Mouse (Mus musculus): ENCODE measurements around the gene Rbms1. TPM values are rescaled to one million over a fixed set of nuclear protein-coding genes. Genes with fewer than 3 reads are reported as not detected.

Gene Rbms1
- polyA plus RNA-seq, 1 experiment from 2014 or later: 146 TPM

DNA sequence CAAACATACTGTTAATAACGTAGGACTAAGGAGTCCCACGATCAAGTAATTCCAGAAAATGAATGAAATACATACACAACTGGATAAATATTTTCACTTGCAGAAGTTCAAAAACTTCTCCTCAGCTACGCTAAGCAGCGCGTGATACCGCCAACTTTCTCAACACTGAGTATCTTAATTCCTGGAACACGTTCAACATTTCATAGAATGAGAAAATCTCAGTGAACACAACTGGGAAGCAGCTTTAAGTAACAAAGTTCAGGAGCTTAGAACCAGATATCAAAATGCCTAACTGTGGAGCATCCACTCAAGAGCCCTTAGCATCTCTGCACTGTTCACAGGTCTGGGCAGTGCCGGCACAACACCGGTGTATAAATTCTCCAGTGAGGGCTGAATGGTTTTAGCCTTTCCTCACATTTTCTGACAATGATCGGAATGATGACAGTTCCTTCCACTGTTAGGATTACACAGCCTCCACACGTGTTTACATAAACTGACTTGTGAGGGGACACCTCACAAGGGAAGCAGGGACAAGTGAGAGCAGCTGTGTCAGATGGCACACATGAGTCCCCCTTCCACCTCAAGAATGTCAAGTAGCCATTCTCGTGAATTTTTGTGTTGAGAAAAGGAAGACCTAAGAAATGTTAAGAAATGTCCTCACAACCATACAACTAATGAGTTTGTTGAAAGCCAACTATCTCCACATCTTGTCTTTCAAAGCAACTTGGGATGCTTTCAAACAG, 93.8 kb downstream of the Rbms1 start:
- Histone ChIP-seq H3K36me3 (ENCODE audit: control insufficient read depth, insufficient read depth, low read length) (no peaks in the 10 kb centered on the region), H3K4me3 (ENCODE audit: low read depth, low read length) (no peak overlapping the region), H3K4me2 (replicated peaks; ENCODE audit: low read depth, low read length) (no peak overlapping the region), H3K27ac (ENCODE audit: low read length) (no peak overlapping the region), H3K9me3 (ENCODE audit: control insufficient read depth, low read depth, low read length) (no peaks in the 10 kb centered on the region), H3K9ac (replicated peaks; ENCODE audit: low read depth, low read length) (no peak overlapping the region), H3K4me1 (ENCODE audit: control insufficient read depth, insufficient read depth, low read length) (peaks cover 26% of the 10 kb centered on the region), H3K27me3 (ENCODE audit: control insufficient read depth, insufficient read depth, low read length) (no peaks in the 10 kb centered on the region)
- WGBS: 52% methylated on average over 12 of the region's 12 CpGs
- no peak for ATAC-seq (ENCODE audit: insufficient number of reproducible peaks, insufficient read depth, low FRiP score, low read depth)

DNA sequence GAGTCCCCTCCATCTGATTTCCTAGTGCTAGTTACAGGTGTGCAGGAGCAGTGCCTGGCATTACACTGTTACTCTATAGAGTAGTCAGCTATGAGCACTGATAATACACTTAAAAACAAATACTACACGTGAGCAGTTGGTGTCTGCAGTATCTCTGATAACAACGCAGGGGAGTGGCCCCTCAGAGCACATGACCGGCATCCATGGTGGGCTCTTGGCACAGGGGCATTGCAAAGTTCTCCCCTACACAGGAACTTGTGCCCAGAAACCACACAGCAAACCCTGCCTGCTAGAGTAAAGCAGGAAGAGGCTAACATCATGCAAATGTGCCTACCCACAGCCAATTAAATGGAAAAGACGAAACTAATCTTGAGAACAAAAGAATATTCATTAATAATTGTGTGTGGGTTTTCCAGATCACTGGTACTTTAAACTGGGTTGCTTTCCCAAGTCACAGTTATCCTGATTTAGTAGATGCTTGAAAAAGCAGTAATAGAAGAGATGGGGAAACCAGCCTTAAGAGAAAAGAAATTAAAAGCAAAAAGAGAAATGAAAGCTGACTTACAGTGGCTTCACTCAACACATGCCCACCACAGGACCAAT, 94.8 kb downstream of the Rbms1 start:
- no peak overlapping the region for H3K4me2 ChIP-seq (replicated peaks; ENCODE audit: low read depth, low read length)

DNA sequence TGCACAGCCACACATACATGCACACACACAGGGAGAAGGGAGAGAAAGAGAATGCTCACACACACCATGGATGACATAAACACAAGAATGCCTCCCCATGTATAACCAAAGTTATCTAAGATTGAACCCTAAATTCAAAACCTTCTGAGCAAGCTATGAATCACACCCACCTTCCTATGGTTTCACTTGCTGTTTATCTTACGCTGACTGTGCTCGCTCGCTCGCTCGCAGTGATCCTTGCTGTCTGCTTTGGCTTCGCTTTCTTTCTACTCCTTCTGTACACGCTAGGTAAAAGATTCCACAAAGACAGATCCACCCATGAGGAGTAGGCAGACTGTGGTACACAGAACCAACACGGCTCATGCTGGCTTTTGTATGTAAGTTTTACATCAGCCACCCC, 95.7 kb downstream of the Rbms1 start:
- ATAC-seq (ENCODE audit: insufficient number of reproducible peaks, insufficient read depth, low FRiP score, low read depth): no peak
- H3K4me2 ChIP-seq (replicated peaks; ENCODE audit: low read depth, low read length): no peak overlapping the region

More for the DNA sequence above, 94.8 kb downstream of the Rbms1 start:
- Histone ChIP-seq H3K36me3 (ENCODE audit: control insufficient read depth, insufficient read depth, low read length) (no peaks in the 10 kb centered on the region), H3K4me1 (ENCODE audit: control insufficient read depth, insufficient read depth, low read length) (peaks cover 26% of the 10 kb centered on the region), H3K4me3 (ENCODE audit: low read depth, low read length) (no peak overlapping the region), H3K27ac (ENCODE audit: low read length) (no peak overlapping the region), H3K27me3 (ENCODE audit: control insufficient read depth, insufficient read depth, low read length) (no peaks in the 10 kb centered on the region), H3K9ac (replicated peaks; ENCODE audit: low read depth, low read length) (no peak overlapping the region), H3K9me3 (ENCODE audit: control insufficient read depth, low read depth, low read length) (no peaks in the 10 kb centered on the region)
- no peak for ATAC-seq (ENCODE audit: insufficient number of reproducible peaks, insufficient read depth, low FRiP score, low read depth)
- WGBS: 72% methylated on average over 4 of the region's 4 CpGs

GRCm38 (mm10) chr2:60865869-60866268, 97.1 kb downstream of the Rbms1 start:
- Histone ChIP-seq H3K9ac (replicated peaks; ENCODE audit: low read depth, low read length) (no peak overlapping the region), H3K27ac (ENCODE audit: low read length) (no peak overlapping the region), H3K27me3 (ENCODE audit: control insufficient read depth, insufficient read depth, low read length) (no peaks in the 10 kb centered on the region), H3K4me3 (ENCODE audit: low read depth, low read length) (no peak overlapping the region), H3K4me1 (ENCODE audit: control insufficient read depth, insufficient read depth, low read length) (peaks cover 22% of the 10 kb centered on the region), H3K9me3 (ENCODE audit: control insufficient read depth, low read depth, low read length) (no peaks in the 10 kb centered on the region), H3K4me2 (replicated peaks; ENCODE audit: low read depth, low read length) (no peak overlapping the region), H3K36me3 (ENCODE audit: control insufficient read depth, insufficient read depth, low read length) (no peaks in the 10 kb centered on the region)
- 54% methylated on average over 1 of the region's 1 CpGs for WGBS
- no peak for ATAC-seq (ENCODE audit: insufficient number of reproducible peaks, insufficient read depth, low FRiP score, low read depth)

More for the DNA sequence above, 95.7 kb downstream of the Rbms1 start:
- Histone ChIP-seq H3K27ac (ENCODE audit: low read length) (no peak overlapping the region), H3K4me1 (ENCODE audit: control insufficient read depth, insufficient read depth, low read length) (peaks cover 26% of the 10 kb centered on the region), H3K36me3 (ENCODE audit: control insufficient read depth, insufficient read depth, low read length) (no peaks in the 10 kb centered on the region), H3K27me3 (ENCODE audit: control insufficient read depth, insufficient read depth, low read length) (no peaks in the 10 kb centered on the region), H3K9ac (replicated peaks; ENCODE audit: low read depth, low read length) (no peak overlapping the region), H3K4me3 (ENCODE audit: low read depth, low read length) (no peak overlapping the region), H3K9me3 (ENCODE audit: control insufficient read depth, low read depth, low read length) (no peaks in the 10 kb centered on the region)
- WGBS: 82% methylated on average over 8 of the region's 8 CpGs

- Histone ChIP-seq H3K4me2 (replicated peaks; ENCODE audit: low read depth, low read length) (no peak overlapping the region), H3K27me3 (ENCODE audit: control insufficient read depth, insufficient read depth, low read length) (no peaks in the 10 kb centered on the region), H3K9ac (replicated peaks; ENCODE audit: low read depth, low read length) (no peak overlapping the region), H3K27ac (ENCODE audit: low read length) (no peak overlapping the region), H3K36me3 (ENCODE audit: control insufficient read depth, insufficient read depth, low read length) (no peaks in the 10 kb centered on the region), H3K4me3 (ENCODE audit: low read depth, low read length) (no peak overlapping the region), H3K9me3 (ENCODE audit: control insufficient read depth, low read depth, low read length) (no peaks in the 10 kb centered on the region), H3K4me1 (ENCODE audit: control insufficient read depth, insufficient read depth, low read length) (peaks cover 16% of the 10 kb centered on the region; the same call in 1 of the 2 replicates)
- 35% methylated on average over 5 of the region's 5 CpGs for WGBS
- no peak for ATAC-seq (ENCODE audit: insufficient number of reproducible peaks, insufficient read depth, low FRiP score, low read depth)
Measured at GRCm38 (mm10) chr2:60864977-60865376, 98.0 kb downstream of the Rbms1 start.

- Histone ChIP-seq H3K27ac (ENCODE audit: low read length) (no peak overlapping the region), H3K27me3 (ENCODE audit: control insufficient read depth, insufficient read depth, low read length) (no peaks in the 10 kb centered on the region), H3K9me3 (ENCODE audit: control insufficient read depth, low read depth, low read length) (no peaks in the 10 kb centered on the region), H3K4me1 (ENCODE audit: control insufficient read depth, insufficient read depth, low read length) (peaks cover 14% of the 10 kb centered on the region; the same call in 1 of the 2 replicates), H3K9ac (replicated peaks; ENCODE audit: low read depth, low read length) (no peak overlapping the region), H3K4me2 (replicated peaks; ENCODE audit: low read depth, low read length) (no peak overlapping the region), H3K4me3 (ENCODE audit: low read depth, low read length) (no peak overlapping the region), H3K36me3 (ENCODE audit: control insufficient read depth, insufficient read depth, low read length) (no peaks in the 10 kb centered on the region)
- WGBS: 74% methylated on average over 5 of the region's 5 CpGs
- no peak for ATAC-seq (ENCODE audit: insufficient number of reproducible peaks, insufficient read depth, low FRiP score, low read depth)
Measured at GRCm38 (mm10) chr2:60864256-60864795, 98.7 kb downstream of the Rbms1 start.

DNA sequence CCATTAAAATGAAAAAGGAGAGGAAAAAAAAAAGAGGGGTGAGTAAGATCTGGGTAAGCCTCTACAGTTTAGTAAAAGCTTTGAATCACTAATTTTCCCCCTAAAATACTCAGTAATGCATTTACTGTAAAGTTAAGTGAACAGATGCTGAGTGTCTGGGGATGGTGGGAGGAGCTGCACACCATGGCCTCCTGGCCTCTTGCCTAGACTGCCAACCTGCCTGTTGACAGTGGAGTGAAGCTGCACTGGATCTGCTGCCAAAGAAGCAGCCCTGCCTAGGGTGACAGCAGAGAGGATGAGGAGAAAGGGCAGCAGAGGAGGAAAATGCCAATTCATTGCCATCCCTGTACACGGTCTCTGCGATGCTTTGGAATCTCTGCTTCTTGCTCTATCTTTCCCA, 99.2 kb downstream of the Rbms1 start:
- no peak for ATAC-seq (ENCODE audit: insufficient number of reproducible peaks, insufficient read depth, low FRiP score, low read depth)
- Histone ChIP-seq H3K27me3 (ENCODE audit: control insufficient read depth, insufficient read depth, low read length) (no peaks in the 10 kb centered on the region), H3K4me3 (ENCODE audit: low read depth, low read length) (no peak overlapping the region), H3K9me3 (ENCODE audit: control insufficient read depth, low read depth, low read length) (no peaks in the 10 kb centered on the region), H3K36me3 (ENCODE audit: control insufficient read depth, insufficient read depth, low read length) (no peaks in the 10 kb centered on the region), H3K4me1 (ENCODE audit: control insufficient read depth, insufficient read depth, low read length) (peaks cover 10% of the 10 kb centered on the region; the same call in 1 of the 2 replicates), H3K27ac (ENCODE audit: low read length) (no peak overlapping the region), H3K4me2 (replicated peaks; ENCODE audit: low read depth, low read length) (no peak overlapping the region), H3K9ac (replicated peaks; ENCODE audit: low read depth, low read length) (no peak overlapping the region)
- WGBS: 85% methylated on average over 2 of the region's 2 CpGs

DNA sequence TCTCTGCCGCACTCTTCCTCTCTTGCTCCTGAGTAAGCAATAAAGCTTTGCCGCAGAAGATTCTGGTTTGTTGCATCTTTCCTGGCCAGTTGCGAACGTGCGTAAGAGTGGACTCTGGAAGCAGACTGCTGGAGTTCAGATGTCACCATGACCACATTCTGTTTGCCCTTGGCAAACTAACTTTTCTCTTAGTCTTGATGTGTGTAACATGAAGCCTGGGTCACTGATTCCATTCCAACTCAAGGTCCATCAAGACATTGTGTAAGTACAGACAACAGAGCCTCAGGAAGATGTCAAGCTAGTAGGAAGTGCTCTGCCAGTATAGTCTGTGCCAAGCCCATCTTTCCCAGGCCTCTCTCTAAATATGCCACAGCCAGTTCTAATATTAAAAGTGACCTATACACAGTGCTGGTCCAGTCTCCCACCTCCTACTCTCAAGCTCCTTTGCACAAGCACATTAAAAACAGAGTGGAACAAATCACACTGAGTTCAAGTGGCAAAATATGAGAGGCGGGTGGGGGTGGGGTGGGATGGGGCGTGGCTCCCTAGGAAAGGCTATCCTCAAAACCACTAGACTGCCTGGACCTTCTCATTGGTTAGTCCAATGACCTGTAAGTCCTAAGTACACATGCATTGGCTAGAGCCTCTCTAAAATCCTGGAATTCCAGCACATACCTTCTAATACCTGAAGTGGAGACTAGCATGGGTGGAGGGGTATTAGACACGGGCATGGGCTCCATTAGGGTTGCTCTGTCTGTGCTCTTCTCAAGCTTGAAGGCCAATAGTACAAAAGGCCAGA, 99.9 kb downstream of the Rbms1 start:
- H3K27me3 ChIP-seq (ENCODE audit: control insufficient read depth, insufficient read depth, low read length): no peaks in the 10 kb centered on the region
- H3K9ac ChIP-seq (replicated peaks; ENCODE audit: low read depth, low read length): no peak overlapping the region
- WGBS: 88% methylated on average over 8 of the region's 8 CpGs
- H3K9me3 ChIP-seq (ENCODE audit: control insufficient read depth, low read depth, low read length): no peaks in the 10 kb centered on the region
- H3K4me2 ChIP-seq (replicated peaks; ENCODE audit: low read depth, low read length): no peak overlapping the region
- no peak overlapping the region for H3K4me3 ChIP-seq (ENCODE audit: low read depth, low read length)
- 0 out of 2 replicates have a peak, but pooled peaks have one; percentile 23 for ATAC-seq (ENCODE audit: insufficient number of reproducible peaks, insufficient read depth, low FRiP score, low read depth)
- H3K36me3 ChIP-seq (ENCODE audit: control insufficient read depth, insufficient read depth, low read length): no peaks in the 10 kb centered on the region
- H3K4me1 ChIP-seq (ENCODE audit: control insufficient read depth, insufficient read depth, low read length): peaks cover 6% of the 10 kb centered on the region; the same call in 1 of the 2 replicates
- H3K27ac ChIP-seq (ENCODE audit: low read length): no peak overlapping the region

Data from stomach, embryonic 14.5 days (tissue).